In genomic region chr9:65191389-65191754, GRCm38 (mm10) we compare ENCODE assay signal across 12 mouse cellular contexts. TPM values are rescaled to one million over a fixed set of nuclear protein-coding genes. Genes with fewer than 3 reads are reported as not detected.
DNase-seq lines count a peak whose midpoint lies in the region; ATAC-seq lines count a peak whose summit lies in the region.
"Had no signal": no experiment of that assay in that cellular context is flagged by ENCODE, and none has a peak within 500 bp of the region (broad histone marks: within the 10 kb centered on the region; RNA-seq: fewer than 3 reads in every experiment).

No protein-coding gene starts in this region.

- no peak for DNase-seq in forebrain, embryonic 14.5 days (ENCODE audit: low spot score)
- DNase-seq in lung, postnatal 4 days = no peak
- DNase-seq: layer of hippocampus, postnatal 36 days had no signal

- H3K27ac ChIP-seq in forebrain, embryonic 13.5 days = no peak overlapping the region; the same call in 1 of the 2 replicates
- H3K27ac ChIP-seq in forebrain, embryonic 14.5 days (ENCODE audit: low read depth, low read length) = no peak overlapping the region
- peak overlapping the region; percentile 72 for H3K27ac ChIP-seq in lung, embryonic 15.5 days
- H3K27ac ChIP-seq in intestine, embryonic 15.5 days = peak overlapping the region; percentile 68
- 0 out of 2 replicates have a peak overlapping the region, but pooled peaks have one; percentile 10 for H3K27ac ChIP-seq in neural tube, embryonic 14.5 days (ENCODE audit: low read depth, low read length)
- H3K27ac ChIP-seq: embryonic facial prominence, embryonic 15.5 days; macrophage had no signal

- H3K4me3 ChIP-seq in forebrain, embryonic 13.5 days = no peak overlapping the region
- no peak overlapping the region for H3K4me3 ChIP-seq in forebrain, embryonic 14.5 days (ENCODE audit: low read depth, low read length)
- no peak overlapping the region for H3K4me3 ChIP-seq in lung, embryonic 15.5 days
- H3K4me3 ChIP-seq in intestine, embryonic 15.5 days (replicated peaks) = no peak overlapping the region
- H3K4me3 ChIP-seq in neural tube, embryonic 14.5 days (ENCODE audit: low read depth, low read length) = no peak overlapping the region
- H3K4me3 ChIP-seq: embryonic facial prominence, embryonic 15.5 days had no signal

- 22% methylated on average over 2 of the region's 2 CpGs for WGBS in forebrain, embryonic 13.5 days
- WGBS in forebrain, embryonic 14.5 days = 18% methylated on average over 2 of the region's 2 CpGs
- 24% methylated on average over 2 of the region's 2 CpGs for WGBS in lung, embryonic 15.5 days
- WGBS in intestine, embryonic 15.5 days = 38% methylated on average over 2 of the region's 2 CpGs
- WGBS in neural tube, embryonic 14.5 days = 24% methylated on average over 2 of the region's 2 CpGs

- H3K4me2 ChIP-seq in forebrain, embryonic 13.5 days = no peak overlapping the region
- H3K4me2 ChIP-seq in forebrain, embryonic 14.5 days (ENCODE audit: low read length) = no peak overlapping the region
- no peak overlapping the region; the same call in 1 of the 2 replicates for H3K4me2 ChIP-seq in lung, embryonic 15.5 days
- H3K4me2 ChIP-seq in intestine, embryonic 15.5 days (replicated peaks) = 0 out of 2 replicates have a peak overlapping the region, but pooled peaks have one; percentile 9
- H3K4me2 ChIP-seq in neural tube, embryonic 14.5 days (ENCODE audit: low read depth, low read length) = no peak overlapping the region
- H3K4me2 ChIP-seq: embryonic facial prominence, embryonic 15.5 days had no signal

- no peaks in the 10 kb centered on the region for H3K9me3 ChIP-seq in forebrain, embryonic 13.5 days (replicated peaks)
- H3K9me3 ChIP-seq in forebrain, embryonic 14.5 days (replicated peaks; ENCODE audit: control insufficient read depth, low read length) = no peaks in the 10 kb centered on the region
- no peaks in the 10 kb centered on the region for H3K9me3 ChIP-seq in lung, embryonic 15.5 days
- no peaks in the 10 kb centered on the region for H3K9me3 ChIP-seq in intestine, embryonic 15.5 days
- H3K9me3 ChIP-seq in neural tube, embryonic 14.5 days (ENCODE audit: control insufficient read depth, low read length) = no peaks in the 10 kb centered on the region
- H3K9me3 ChIP-seq: embryonic facial prominence, embryonic 15.5 days had no signal

- H3K27me3 ChIP-seq in forebrain, embryonic 13.5 days = no peaks in the 10 kb centered on the region
- H3K27me3 ChIP-seq in forebrain, embryonic 14.5 days (replicated peaks; ENCODE audit: control insufficient read depth, insufficient read depth, low read length) = no peaks in the 10 kb centered on the region
- no peaks in the 10 kb centered on the region for H3K27me3 ChIP-seq in lung, embryonic 15.5 days
- H3K27me3 ChIP-seq in intestine, embryonic 15.5 days (replicated peaks) = no peaks in the 10 kb centered on the region
- no peaks in the 10 kb centered on the region for H3K27me3 ChIP-seq in neural tube, embryonic 14.5 days (ENCODE audit: control insufficient read depth, insufficient read depth, low read length)
- H3K27me3 ChIP-seq: embryonic facial prominence, embryonic 15.5 days had no signal

- peaks cover 31% of the 10 kb centered on the region for H3K4me1 ChIP-seq in forebrain, embryonic 13.5 days
- H3K4me1 ChIP-seq in forebrain, embryonic 14.5 days (ENCODE audit: control insufficient read depth, insufficient read depth, low read length) = peaks cover 10% of the 10 kb centered on the region
- peaks cover 41% of the 10 kb centered on the region for H3K4me1 ChIP-seq in lung, embryonic 15.5 days
- H3K4me1 ChIP-seq in intestine, embryonic 15.5 days (replicated peaks) = peaks cover 28% of the 10 kb centered on the region
- H3K4me1 ChIP-seq in neural tube, embryonic 14.5 days (ENCODE audit: control insufficient read depth, insufficient read depth, low read length) = peaks cover 9% of the 10 kb centered on the region; the same call in 1 of the 2 replicates

- no peaks in the 10 kb centered on the region for H3K36me3 ChIP-seq in forebrain, embryonic 13.5 days (ENCODE audit: poor library complexity, severe bottlenecking)
- no peaks in the 10 kb centered on the region for H3K36me3 ChIP-seq in forebrain, embryonic 14.5 days (ENCODE audit: control insufficient read depth, insufficient read depth, low read length)
- H3K36me3 ChIP-seq in lung, embryonic 15.5 days = no peaks in the 10 kb centered on the region
- H3K36me3 ChIP-seq in intestine, embryonic 15.5 days = no peaks in the 10 kb centered on the region
- H3K36me3 ChIP-seq in neural tube, embryonic 14.5 days (ENCODE audit: control insufficient read depth, insufficient read depth, low read length) = no peaks in the 10 kb centered on the region
- H3K36me3 ChIP-seq: embryonic facial prominence, embryonic 15.5 days had no signal

- no peak for ATAC-seq in forebrain, embryonic 13.5 days
- ATAC-seq in forebrain, embryonic 14.5 days = no peak
- ATAC-seq in lung, embryonic 15.5 days (ENCODE audit: borderline replicate concordance, extremely low read depth, low FRiP score, low TSS enrichment) = no peak
- no peak for ATAC-seq in intestine, embryonic 15.5 days
- ATAC-seq in neural tube, embryonic 14.5 days (ENCODE audit: low read depth) = no peak
- ATAC-seq in activated CD4-positive, CD25-positive, alpha-beta regulatory T cell, adult 4 months = no peak
- ATAC-seq in frontal cortex, adult (ENCODE audit: low TSS enrichment) = no peak

- H3K9ac ChIP-seq in forebrain, embryonic 13.5 days = peak overlapping the region; percentile 27; the same call in 1 of the 2 replicates
- no peak overlapping the region for H3K9ac ChIP-seq in forebrain, embryonic 14.5 days (ENCODE audit: low read length)
- H3K9ac ChIP-seq in lung, embryonic 15.5 days = no peak overlapping the region
- no peak overlapping the region for H3K9ac ChIP-seq in intestine, embryonic 15.5 days
- 0 out of 2 replicates have a peak overlapping the region, but pooled peaks have one; percentile 16 for H3K9ac ChIP-seq in neural tube, embryonic 14.5 days (replicated peaks; ENCODE audit: low read depth, low read length)
- H3K9ac ChIP-seq: embryonic facial prominence, embryonic 15.5 days had no signal

RNA-seq across cellular contexts. Expression of gene Parp16, which starts 3.8 kb away (rescaled TPM):
- polyA plus RNA-seq in forebrain, embryonic 13.5 days (2015; fragmentation: Nextera tagmentation; extraction: Ambion mirVana) = 5.1 and 6.1 TPM in 2 replicates
- 4.2 and 4.4 TPM in 2 replicates for polyA plus RNA-seq in forebrain, embryonic 14.5 days (2014; fragmentation: Nextera tagmentation; extraction: Ambion mirVana)
- 5.4 and 5.6 TPM in 2 replicates for polyA plus RNA-seq in lung, embryonic 15.5 days (2015; fragmentation: Nextera tagmentation; extraction: Ambion mirVana)
- 9.4 and 9.7 TPM in 2 replicates for polyA plus RNA-seq in intestine, embryonic 15.5 days (2015; fragmentation: Nextera tagmentation; extraction: Ambion mirVana)
- polyA plus RNA-seq in neural tube, embryonic 14.5 days (2014; fragmentation: Nextera tagmentation; extraction: Ambion mirVana) = 5.3 and 6.7 TPM in 2 replicates
- 1 to 10 TPM; 5.7 to 6.6 TPM for polyA plus RNA-seq in activated CD4-positive, CD25-positive, alpha-beta regulatory T cell, adult 4 months (2017; shearing (Covaris generic))

RNA-seq across cellular contexts. Expression of gene Igdcc3, which starts 50.4 kb away (rescaled TPM):
- 13.2 and 16.0 TPM in 2 replicates for polyA plus RNA-seq in forebrain, embryonic 13.5 days (2015; fragmentation: Nextera tagmentation; extraction: Ambion mirVana)
- 5.1 and 5.8 TPM in 2 replicates for polyA plus RNA-seq in forebrain, embryonic 14.5 days (2014; fragmentation: Nextera tagmentation; extraction: Ambion mirVana)
- polyA plus RNA-seq in lung, embryonic 15.5 days (2015; fragmentation: Nextera tagmentation; extraction: Ambion mirVana) = 1.8 and 2.0 TPM in 2 replicates
- 0.99 and 1.4 TPM in 2 replicates for polyA plus RNA-seq in intestine, embryonic 15.5 days (2015; fragmentation: Nextera tagmentation; extraction: Ambion mirVana)
- polyA plus RNA-seq in neural tube, embryonic 14.5 days (2014; fragmentation: Nextera tagmentation; extraction: Ambion mirVana) = 9.9 and 10.1 TPM in 2 replicates
- not detected for polyA plus RNA-seq in activated CD4-positive, CD25-positive, alpha-beta regulatory T cell, adult 4 months (2017; shearing (Covaris generic))
- polyA plus RNA-seq: C2C12, macrophage had no signal

Comparison
In these comparisons a context has a peak if more than half of its experiments do, and no peak if none do; other contexts are left out.
1. H3K9ac ChIP-seq: peak in forebrain, embryonic 13.5 days (single experiment) and neural tube, embryonic 14.5 days (single experiment); none in forebrain, embryonic 14.5 days (single experiment), lung, embryonic 15.5 days (single experiment) and intestine, embryonic 15.5 days (single experiment).
2. H3K27ac ChIP-seq: peak in lung, embryonic 15.5 days (single experiment), intestine, embryonic 15.5 days (single experiment) and neural tube, embryonic 14.5 days (single experiment); none in forebrain, embryonic 13.5 days (single experiment) and forebrain, embryonic 14.5 days (single experiment).